Mouse (Mus musculus) heart, postnatal 4 days (tissue): ENCODE results near the gene Pax7. TPM values are rescaled to one million over a fixed set of nuclear protein-coding genes. Genes with fewer than 3 reads are reported as not detected.

Source experiments
- DNase-seq: peaks from one replicate; pipeline ENCODE4 v3.0.0; 2021
- total RNA-seq, 2 experiments: library from RNA; stranded (reverse); gene quantifications; 2 replicates each; pipeline ENCODE4 v1.2.3; 2021

Pax7 gene
- total RNA-seq, 2 experiments from 2014 or later = not detected

- DNase-seq = no peak
Measured at GRCm38 (mm10) chr4:139830581-139831387, 2.5 kb downstream of the Pax7 start.

- DNase-seq = no peak
Measured at GRCm38 (mm10) chr4:139830053-139830452, 3.3 kb downstream of the Pax7 start.

GRCm38 (mm10) chr4:139828871-139829590, 4.3 kb downstream of the Pax7 start:
- DNase-seq = no peak

GRCm38 (mm10) chr4:139828283-139828678, 5.0 kb downstream of the Pax7 start:
- no peak for DNase-seq

- no peak for DNase-seq
Measured at GRCm38 (mm10) chr4:139827501-139828282, 5.6 kb downstream of the Pax7 start.

- no peak for DNase-seq
Measured at GRCm38 (mm10) chr4:139826231-139826630, 7.1 kb downstream of the Pax7 start.

- no peak for DNase-seq
Measured at GRCm38 (mm10) chr4:139825326-139826112, 7.8 kb downstream of the Pax7 start.

GRCm38 (mm10) chr4:139824572-139825325, 8.6 kb downstream of the Pax7 start:
- no peak for DNase-seq

GRCm38 (mm10) chr4:139823870-139824472, 9.4 kb downstream of the Pax7 start:
- DNase-seq = no peak

GRCm38 (mm10) chr4:139823138-139823869, 10.0 kb downstream of the Pax7 start:
- no peak for DNase-seq

- DNase-seq = no peak
Measured at GRCm38 (mm10) chr4:139822214-139823137, 10.9 kb downstream of the Pax7 start.

GRCm38 (mm10) chr4:139821491-139822160, 11.7 kb downstream of the Pax7 start:
- DNase-seq = peak; percentile 14

GRCm38 (mm10) chr4:139821071-139821470, 12.3 kb downstream of the Pax7 start:
- no peak for DNase-seq

GRCm38 (mm10) chr4:139819411-139820030, 13.8 kb downstream of the Pax7 start:
- DNase-seq = no peak

- DNase-seq = no peak
Measured at GRCm38 (mm10) chr4:139818163-139818562, 15.2 kb downstream of the Pax7 start.

- no peak for DNase-seq
Measured at GRCm38 (mm10) chr4:139813371-139813960, 19.9 kb downstream of the Pax7 start.

- DNase-seq = no peak
Measured at GRCm38 (mm10) chr4:139811901-139812300, 21.4 kb downstream of the Pax7 start.

- no peak for DNase-seq
Measured at GRCm38 (mm10) chr4:139811475-139811874, 21.9 kb downstream of the Pax7 start.
